Mouse (Mus musculus): ENCODE results near the gene Lhx6.

Gene Lhx6

DNA sequence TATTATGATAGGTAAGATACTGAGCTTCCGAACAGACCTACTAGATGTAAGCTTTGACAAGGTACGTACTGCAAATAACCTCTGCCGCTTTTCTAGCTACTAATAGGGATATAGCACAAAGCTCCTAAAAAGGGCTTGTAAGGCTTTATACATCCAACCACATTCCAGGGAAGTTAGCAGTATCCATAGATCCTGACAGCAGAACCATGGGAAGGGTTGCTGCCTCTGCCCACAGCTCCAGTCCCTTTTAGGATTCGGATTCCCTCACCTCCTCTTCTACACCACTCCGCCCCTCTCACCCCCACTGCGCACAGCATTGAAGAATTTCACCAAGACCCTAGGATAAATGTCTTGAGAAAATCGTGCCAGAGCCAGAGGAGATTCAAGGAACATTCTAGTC lies 11.9 kb downstream of the Lhx6 start:
- no peak for DNase-seq (ENCODE audit: low read depth, low spot score)

DNA sequence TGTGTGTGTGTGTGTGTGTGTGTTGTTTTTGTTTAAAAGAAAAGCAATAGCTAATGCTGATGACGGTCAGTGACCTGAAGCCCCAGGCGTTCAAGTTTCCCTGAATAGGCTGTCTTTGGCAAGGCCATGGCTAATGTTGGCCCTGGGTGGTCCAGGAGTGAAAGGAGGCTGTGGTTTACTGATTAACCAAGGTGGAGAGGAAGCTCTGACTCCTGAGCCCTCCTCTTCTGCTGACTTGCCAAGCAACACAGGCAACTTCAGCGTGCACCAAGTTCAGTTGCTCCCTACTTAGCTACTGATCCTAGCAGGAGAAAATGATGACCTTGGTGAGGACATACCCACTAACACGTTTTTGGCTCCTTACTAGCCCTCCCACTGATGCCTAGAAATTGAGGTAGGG lies 12.5 kb downstream of the Lhx6 start:
- no peak for DNase-seq (ENCODE audit: low read depth, low spot score)

DNA sequence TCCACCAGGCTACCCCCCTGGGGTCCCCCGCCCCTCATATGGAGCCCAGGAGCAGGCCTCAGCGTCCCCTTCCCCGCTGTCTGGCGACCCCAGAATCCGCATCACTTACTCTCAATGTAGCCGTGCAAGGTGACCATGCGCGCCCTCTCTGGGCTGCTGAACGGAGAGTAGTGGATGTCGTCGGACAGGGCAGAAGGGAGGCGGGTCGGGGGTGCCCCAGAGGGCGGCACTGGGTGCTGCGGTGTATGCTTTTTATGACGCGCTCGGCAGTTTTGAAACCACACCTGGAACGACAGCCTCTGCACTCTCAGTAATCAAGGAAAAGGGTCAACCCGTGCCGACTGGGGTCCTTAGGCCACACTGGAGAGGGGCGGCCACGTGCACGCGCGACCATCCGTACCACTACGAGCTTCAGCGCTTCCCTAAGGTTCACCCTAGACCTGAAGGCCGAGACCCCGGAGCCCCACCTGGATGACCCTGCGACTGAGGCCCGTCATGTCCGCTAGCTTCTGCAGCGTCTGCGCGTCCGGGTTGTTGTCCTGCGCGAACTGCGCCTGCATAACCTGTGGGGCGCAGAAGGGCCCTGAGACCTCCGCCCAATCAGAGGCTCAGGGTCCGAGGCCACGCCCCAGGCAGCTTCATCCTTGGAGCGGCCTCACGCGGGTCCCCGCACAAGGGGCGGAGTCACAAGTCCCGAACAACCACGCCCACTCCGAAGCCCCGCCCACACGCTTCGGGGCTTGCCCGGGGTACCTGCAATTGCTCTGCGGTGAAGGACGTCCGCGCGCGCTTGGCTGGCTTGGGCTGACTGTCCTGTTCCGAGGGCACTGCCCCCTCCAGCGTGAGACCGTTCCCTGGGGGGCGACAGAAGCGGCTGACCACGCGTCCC lies 14.1 kb downstream of the Lhx6 start:
- DNase-seq (ENCODE audit: low read depth, low spot score): peak; percentile 73

DNA sequence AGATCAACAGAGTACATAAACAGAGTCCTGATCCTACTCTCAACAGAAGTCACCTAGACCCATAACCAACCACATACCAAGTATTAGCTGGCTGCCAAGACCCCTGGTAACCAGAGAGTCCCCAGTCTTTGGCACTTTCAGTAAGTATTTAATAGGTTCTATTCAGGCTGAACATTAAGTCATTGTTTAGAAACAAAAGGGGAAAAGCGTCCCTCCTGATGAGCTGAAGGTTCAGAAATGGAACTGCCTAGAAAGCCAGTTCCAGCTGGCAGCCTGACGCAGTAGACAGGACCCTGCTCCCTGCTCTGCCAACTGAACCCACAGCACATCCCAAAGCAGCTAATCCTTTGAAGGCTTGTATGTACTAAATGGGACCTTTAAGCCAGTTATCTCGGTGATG lies 16.0 kb downstream of the Lhx6 start:
- no peak for DNase-seq (ENCODE audit: low read depth, low spot score)

GRCm38 (mm10) chr2:36085041-36085440 lies 20.2 kb downstream of the Lhx6 start:
- no peak for DNase-seq (ENCODE audit: low read depth, low spot score)

DNA sequence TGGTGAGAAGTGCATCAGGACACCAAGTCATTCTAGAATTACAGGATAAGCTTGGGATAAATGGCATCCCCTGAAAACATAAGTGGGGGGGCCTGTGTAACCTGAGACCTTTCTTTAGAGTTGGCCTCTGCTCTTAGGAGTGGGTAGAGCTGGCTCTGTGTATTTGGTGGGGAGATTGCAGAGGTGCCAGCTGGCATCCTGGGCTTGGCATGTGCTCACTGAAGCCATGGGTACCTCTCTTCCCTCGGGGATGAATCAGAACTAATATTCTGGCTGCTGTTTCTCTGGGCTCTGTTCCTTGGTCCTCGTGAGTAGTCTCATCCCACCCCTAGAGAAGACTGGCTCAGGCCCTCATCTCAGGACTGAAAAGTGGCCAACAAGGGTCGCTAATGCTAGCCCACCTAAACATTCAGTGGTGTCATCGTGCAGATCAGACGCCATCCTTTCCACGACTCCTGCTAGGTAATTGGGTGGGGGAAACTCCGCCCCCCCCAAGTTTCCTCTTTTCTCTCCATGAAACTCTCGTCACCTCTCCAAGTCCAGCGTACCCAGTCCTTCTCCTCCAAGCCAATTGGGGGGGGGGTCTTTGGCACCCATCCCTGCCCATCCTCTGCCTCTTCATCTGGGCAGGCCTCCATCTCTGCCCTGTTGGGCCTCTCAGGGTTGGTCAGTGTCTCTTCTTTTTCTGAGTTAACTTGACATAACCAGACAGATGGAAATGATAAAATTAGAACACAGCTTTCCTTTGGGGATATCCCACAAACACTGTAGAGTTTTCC lies 22.2 kb downstream of the Lhx6 start:
- no peak for DNase-seq (ENCODE audit: low read depth, low spot score)

- DNase-seq (ENCODE audit: low read depth, low spot score): no peak
These were observed 23.8 kb downstream of the Lhx6 start for GRCm38 (mm10) chr2:36081446-36081845.

- DNase-seq (ENCODE audit: low read depth, low spot score): no peak
These were observed 27.9 kb downstream of the Lhx6 start for GRCm38 (mm10) chr2:36077160-36077761.

GRCm38 (mm10) chr2:36075210-36075609 lies 30.0 kb downstream of the Lhx6 start:
- DNase-seq (ENCODE audit: low read depth, low spot score): no peak

GRCm38 (mm10) chr2:36073781-36074180 lies 31.4 kb downstream of the Lhx6 start:
- DNase-seq (ENCODE audit: low read depth, low spot score): no peak

DNA sequence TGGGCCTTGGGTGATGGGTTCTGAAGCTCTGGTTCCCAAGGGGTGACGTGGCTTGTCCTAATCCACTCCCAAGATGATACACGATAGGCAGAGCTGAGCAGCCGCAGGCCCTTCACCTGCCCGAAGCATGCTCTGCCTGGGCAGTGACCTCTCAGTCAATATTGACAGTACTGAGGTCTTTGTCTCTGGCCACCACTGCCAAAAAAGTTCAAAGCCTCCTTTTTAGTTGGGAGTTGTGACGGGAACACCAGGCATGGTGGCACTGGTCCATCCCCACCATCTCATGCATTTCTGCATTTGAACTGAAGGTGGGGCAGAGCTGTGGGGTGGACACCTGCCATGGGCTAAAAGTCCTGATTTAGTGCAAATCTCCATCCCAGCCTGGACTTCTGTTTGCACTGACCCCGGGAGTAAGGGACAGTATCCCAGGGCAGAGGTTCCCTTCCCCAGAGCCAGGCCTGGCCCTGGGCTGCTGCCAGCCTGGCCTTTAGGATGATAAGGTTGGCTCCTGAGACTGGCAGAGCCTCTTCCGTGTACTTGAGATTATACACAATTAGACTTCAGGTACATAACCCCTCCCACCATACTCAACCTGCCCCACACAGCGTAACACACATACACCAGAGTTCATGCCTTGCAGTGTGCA lies 33.4 kb downstream of the Lhx6 start:
- no peak for DNase-seq (ENCODE audit: low read depth, low spot score)

DNA sequence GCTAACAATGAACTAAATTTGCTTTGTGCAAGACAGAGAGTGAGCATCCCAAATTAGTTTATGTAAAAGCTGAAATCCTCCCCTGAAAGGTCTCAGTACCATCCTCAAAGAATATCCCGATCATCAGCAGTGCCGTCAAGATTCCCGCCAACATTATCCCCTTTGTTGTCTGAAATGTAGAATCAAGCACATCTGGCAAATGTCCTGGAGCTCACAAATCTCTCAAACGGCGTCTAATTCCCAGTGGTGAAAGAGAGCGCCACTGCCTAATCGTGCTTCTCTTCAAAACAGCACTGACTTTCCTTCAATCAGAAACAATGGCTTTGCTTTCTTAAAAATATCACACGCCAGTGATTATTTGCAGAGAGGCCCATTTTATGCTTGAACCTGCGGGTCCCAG lies 38.1 kb downstream of the Lhx6 start:
- no peak for DNase-seq (ENCODE audit: low read depth, low spot score)

DNA sequence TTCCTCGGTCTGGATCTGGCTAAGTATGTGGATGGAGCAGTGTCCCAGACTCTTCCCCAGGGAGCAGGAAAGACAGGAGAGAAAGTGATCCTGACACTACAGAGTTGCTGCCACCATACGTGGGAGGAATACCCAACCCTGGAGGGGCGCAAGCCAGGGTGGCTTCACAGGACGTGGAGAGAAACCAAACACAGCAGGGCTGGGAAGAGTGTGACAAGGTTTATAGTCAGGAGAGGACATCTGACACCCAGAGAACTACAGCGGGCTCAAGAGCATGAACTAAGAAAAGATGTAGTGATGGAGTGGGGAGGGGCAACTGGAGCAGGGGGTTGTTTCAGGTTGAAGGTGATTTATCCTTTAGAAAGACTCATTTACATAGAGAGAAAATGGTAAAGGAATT lies 43.8 kb downstream of the Lhx6 start:
- no peak for DNase-seq (ENCODE audit: low read depth, low spot score)

- no peak for DNase-seq (ENCODE audit: low read depth, low spot score)
These were observed 49.0 kb downstream of the Lhx6 start for GRCm38 (mm10) chr2:36056248-36056647.

- no peak for DNase-seq (ENCODE audit: low read depth, low spot score)
These were observed 52.0 kb downstream of the Lhx6 start for GRCm38 (mm10) chr2:36053249-36053648.

- DNase-seq (ENCODE audit: low read depth, low spot score): no peak
These were observed 55.6 kb downstream of the Lhx6 start for GRCm38 (mm10) chr2:36049567-36049954.

DNA sequence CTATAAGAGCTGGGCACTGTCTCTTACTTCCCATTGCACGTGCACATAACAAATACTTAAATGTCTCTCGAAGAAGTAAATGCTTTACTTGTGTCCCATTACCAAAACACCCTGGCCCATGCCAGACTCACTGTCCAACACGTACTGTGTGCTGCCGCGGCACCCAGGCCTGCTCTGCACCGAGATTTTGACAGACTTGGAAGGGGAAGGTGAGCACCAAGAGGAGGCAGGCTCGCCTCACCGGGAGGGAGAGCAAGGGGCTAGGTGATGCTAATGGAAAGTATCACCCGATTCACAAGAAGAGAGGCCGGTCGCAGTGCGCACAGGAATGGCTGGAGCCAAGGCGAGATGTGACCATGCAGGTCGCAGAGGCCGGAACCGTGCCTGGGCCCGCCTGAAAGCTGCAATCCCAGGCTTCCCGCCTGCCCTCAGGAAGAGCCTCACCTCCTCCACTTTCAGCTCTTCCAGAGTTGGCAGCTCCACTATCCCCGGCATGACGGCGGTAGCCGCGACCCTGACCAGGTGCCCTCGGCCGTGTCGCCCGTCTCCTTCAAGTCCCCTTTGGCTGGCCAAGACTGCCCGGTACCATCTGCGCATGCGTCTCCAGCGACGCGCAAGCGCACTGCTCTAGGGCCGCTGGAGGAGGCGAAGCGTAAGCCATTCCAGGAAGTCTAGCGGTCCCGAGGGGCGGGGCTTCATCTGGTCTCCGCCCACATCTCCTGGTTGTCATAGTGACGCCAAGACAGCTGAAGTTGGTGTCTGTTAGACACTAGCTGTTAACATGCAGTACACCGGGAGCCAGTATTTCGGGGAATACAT lies 56.3 kb downstream of the Lhx6 start, which contains the start of the genes Ndufa8 and Morn5:
Ndufa8 (minus strand) TSS at position 659 of the 819 bp plus-strand sequence.
Morn5 (plus strand) TSS at position 711 of the 819 bp plus-strand sequence.
- peak; percentile 99 for DNase-seq (ENCODE audit: low read depth, low spot score)

DNA sequence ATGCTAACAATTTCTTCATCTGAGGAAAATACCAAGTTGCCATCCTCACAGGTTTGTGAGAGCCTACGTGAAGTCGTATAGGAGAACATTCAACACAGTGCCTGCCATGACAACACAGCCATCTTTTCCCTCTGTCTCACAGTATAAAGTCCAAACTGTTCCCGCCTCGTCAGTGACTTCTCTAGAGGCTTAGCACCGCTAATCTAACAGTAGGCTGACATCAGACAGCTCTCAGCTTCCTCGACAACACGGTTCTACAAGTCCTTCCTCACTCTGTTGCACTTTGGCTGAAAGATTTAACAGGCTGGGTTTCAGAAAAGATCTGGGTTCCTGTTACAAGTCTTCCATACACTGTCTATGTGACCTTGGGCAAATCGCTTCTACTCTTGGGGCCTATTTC lies 57.0 kb downstream of the Lhx6 start:
- no peak for DNase-seq (ENCODE audit: low read depth, low spot score)

DNA sequence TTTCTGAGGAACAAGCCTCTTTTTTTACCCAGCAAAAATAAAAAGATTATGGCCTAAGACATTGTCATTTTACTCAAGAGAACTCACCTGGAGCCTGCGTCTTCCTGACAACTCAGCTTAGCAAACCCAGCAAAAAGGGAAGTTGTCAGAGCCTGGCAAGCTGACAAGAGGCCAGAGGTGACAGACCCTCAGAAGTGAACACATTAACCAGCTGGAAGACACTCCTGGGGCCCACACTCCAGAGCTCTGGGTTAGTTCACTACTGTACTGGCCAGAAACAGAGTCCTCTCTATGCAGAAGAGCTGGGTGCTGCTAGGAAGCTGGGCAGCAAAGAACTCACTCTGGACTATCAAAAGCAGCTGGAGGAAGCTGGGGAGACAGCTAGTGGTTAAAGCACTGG lies 64.3 kb downstream of the Lhx6 start:
- DNase-seq (ENCODE audit: low read depth, low spot score): no peak

GRCm38 (mm10) chr2:36039297-36039985 lies 65.8 kb downstream of the Lhx6 start:
- no peak for DNase-seq (ENCODE audit: low read depth, low spot score)

All from forelimb bud, embryonic 11.5 days (tissue).